Comparison of ENCODE assay signal across 9 mouse cellular contexts in the genomic region with DNA sequence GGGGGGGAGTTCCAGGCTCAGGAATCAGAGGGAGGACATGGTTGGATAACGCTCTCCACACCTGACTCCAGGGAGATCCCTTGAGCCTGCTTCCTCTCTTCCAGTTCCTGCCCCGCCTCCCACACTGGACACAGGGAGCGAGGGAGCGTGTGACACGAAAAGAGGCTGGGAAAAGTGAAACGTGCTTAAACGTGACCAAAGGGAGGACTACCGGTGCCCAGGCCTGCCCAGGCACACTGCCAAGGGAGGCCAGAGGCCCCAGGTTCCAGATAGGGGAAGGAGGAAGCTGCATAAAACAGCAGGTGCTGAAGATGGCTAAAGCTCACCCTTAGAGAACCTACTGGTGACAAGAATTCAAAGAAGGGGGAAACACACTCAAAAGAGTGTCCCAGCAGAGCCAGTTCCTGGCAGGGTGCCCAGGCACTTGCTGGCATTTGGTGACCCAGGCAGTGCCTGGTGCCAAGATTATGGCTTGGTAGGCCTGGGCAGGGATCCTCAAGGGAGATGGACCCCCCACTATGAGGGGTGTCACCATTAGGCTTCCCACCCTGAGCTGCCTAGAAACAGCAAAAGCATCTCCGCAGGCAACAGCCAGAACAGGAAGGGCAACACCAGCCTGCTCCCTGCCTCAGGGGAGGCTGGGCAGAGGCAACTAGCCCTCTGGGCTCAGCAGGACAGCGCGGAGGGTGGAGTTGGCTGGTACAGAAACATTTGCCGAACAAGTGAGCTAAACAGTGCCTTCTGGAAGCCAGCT. TPM values are rescaled to one million over a fixed set of nuclear protein-coding genes. Genes with fewer than 3 reads are reported as not detected.
DNase-seq lines count a peak whose midpoint lies in the region; ATAC-seq and TF ChIP-seq lines count a peak whose summit lies in the region.
"Had no signal": no experiment of that assay in that cellular context is flagged by ENCODE, and none has a peak within 500 bp of the region (broad histone marks: within the 10 kb centered on the region; RNA-seq: fewer than 3 reads in every experiment).

No protein-coding gene starts in this region.

- no peak for TF ChIP-seq CTCF in thymus, adult 2 months (IDR thresholded peaks at IDR 0.05; ENCODE audit: borderline replicate concordance, control insufficient read depth, extremely low read depth, insufficient read depth, low read length, poor library complexity)

- no peak overlapping the region; the same call in 1 of the 2 replicates for H3K9ac ChIP-seq in midbrain, embryonic 14.5 days (replicated peaks; ENCODE audit: low read length)
- H3K9ac ChIP-seq in midbrain, embryonic 11.5 days (ENCODE audit: low read length), result no peak overlapping the region

- H3K4me2 ChIP-seq in midbrain, embryonic 14.5 days (ENCODE audit: low read length), result peak overlapping the region; percentile 79; the same call in 1 of the 2 replicates
- H3K4me2 ChIP-seq in midbrain, embryonic 11.5 days, result no peak overlapping the region

- peak; percentile 22; the same call in 1 of the 2 replicates for ATAC-seq in midbrain, embryonic 14.5 days (ENCODE audit: low FRiP score, low TSS enrichment)
- no peak for ATAC-seq in midbrain, embryonic 11.5 days (ENCODE audit: low FRiP score)
- ATAC-seq in megakaryocyte progenitor cell, adult 5-6 weeks (replicated peaks; ENCODE audit: poor library complexity), result 0 out of 2 replicates have a peak, but pooled peaks have one; percentile 20

- peaks cover 8% of the 10 kb centered on the region; the same call in 1 of the 2 replicates for H3K4me1 ChIP-seq in midbrain, embryonic 14.5 days (ENCODE audit: control insufficient read depth, insufficient read depth, low read length)
- H3K4me1 ChIP-seq in midbrain, embryonic 11.5 days (ENCODE audit: control insufficient read depth, insufficient read depth, low read length), result peaks cover 8% of the 10 kb centered on the region; the same call in 1 of the 2 replicates
- no peaks in the 10 kb centered on the region for H3K4me1 ChIP-seq in thymus, adult 2 months (replicated peaks; ENCODE audit: control insufficient read depth, insufficient read depth, low read length)

- TF ChIP-seq POLR2A in thymus, adult 2 months (IDR thresholded peaks at IDR 0.05; ENCODE audit: control insufficient read depth, extremely low read depth, insufficient read depth, low read length, poor library complexity), result no peak

- WGBS in midbrain, embryonic 14.5 days, result 47% methylated on average over 12 of the region's 12 CpGs
- WGBS in midbrain, embryonic 11.5 days, result 61% methylated on average over 12 of the region's 12 CpGs
- 49% methylated on average over 12 of the region's 12 CpGs for WGBS in thymus, adult 2 months

- DNase-seq in midbrain, embryonic 14.5 days, result peak; percentile 69
- no peak for DNase-seq in midbrain, embryonic 11.5 days (ENCODE audit: low spot score, missing footprints)
- DNase-seq in cerebellum, postnatal 10 days, result peak; percentile 78 to 81
- peak; percentile 56 to 62 for DNase-seq in heart, postnatal 10 days
- peak; percentile 80 to 83 for DNase-seq in layer of hippocampus, adult 8-10 months (ENCODE audit: low spot score in 2 of 2)
- no peak for DNase-seq in thymus, adult 2 months
- DNase-seq in B cell, adult 2 months, result no peak

- H3K27me3 ChIP-seq in midbrain, embryonic 14.5 days (ENCODE audit: control insufficient read depth, insufficient read depth, low read length), result peaks cover 21% of the 10 kb centered on the region
- peaks cover 34% of the 10 kb centered on the region for H3K27me3 ChIP-seq in midbrain, embryonic 11.5 days (ENCODE audit: control insufficient read depth, insufficient read depth, low read length)
- H3K27me3 ChIP-seq in thymus, adult 2 months (ENCODE audit: control insufficient read depth, insufficient read depth, low read length), result no peaks in the 10 kb centered on the region; the same call in 1 of the 2 replicates

- no peak overlapping the region for H3K4me3 ChIP-seq in midbrain, embryonic 14.5 days (replicated peaks; ENCODE audit: low read depth, low read length)
- H3K4me3 ChIP-seq in midbrain, embryonic 11.5 days (ENCODE audit: low read depth, low read length), result no peak overlapping the region
- H3K4me3 ChIP-seq in thymus, adult 2 months (ENCODE audit: control insufficient read depth, insufficient read depth, low read length), result no peak overlapping the region

- no peaks in the 10 kb centered on the region for H3K9me3 ChIP-seq in midbrain, embryonic 14.5 days (ENCODE audit: control insufficient read depth, low read length)
- no peaks in the 10 kb centered on the region for H3K9me3 ChIP-seq in midbrain, embryonic 11.5 days (ENCODE audit: control insufficient read depth, low read length)

- no peaks in the 10 kb centered on the region for H3K36me3 ChIP-seq in midbrain, embryonic 14.5 days (ENCODE audit: control insufficient read depth, insufficient read depth, low read length)
- H3K36me3 ChIP-seq in midbrain, embryonic 11.5 days (ENCODE audit: control insufficient read depth, insufficient read depth, low read length), result no peaks in the 10 kb centered on the region
- H3K36me3 ChIP-seq in thymus, adult 2 months (ENCODE audit: control insufficient read depth, insufficient read depth, low read length), result no peaks in the 10 kb centered on the region

- intact Hi-C loops in heart, postnatal 10 days (cut with DNase I), result no loop called here

- H3K27ac ChIP-seq in midbrain, embryonic 14.5 days (replicated peaks; ENCODE audit: low read depth, low read length), result no peak overlapping the region
- no peak overlapping the region for H3K27ac ChIP-seq in midbrain, embryonic 11.5 days (ENCODE audit: low read depth, low read length)
- no peak overlapping the region for H3K27ac ChIP-seq in thymus, adult 2 months (ENCODE audit: control insufficient read depth, insufficient read depth, low read length)

RNA-seq across cellular contexts. Expression of a gene that starts 2.3 kb away (rescaled TPM):
- polyA plus RNA-seq in midbrain, embryonic 14.5 days (2014; fragmentation: Nextera tagmentation; extraction: Ambion mirVana), result 7.3 and 10.6 TPM in 2 replicates
- 0.07 and 0.08 TPM in 2 replicates for polyA plus RNA-seq in midbrain, embryonic 11.5 days (2014; fragmentation: Nextera tagmentation; extraction: Ambion mirVana)
- 10 to 100 TPM; 12.0 to 19.4 TPM for total RNA-seq in heart, postnatal 10 days (2021)
- 100 to 1,000 TPM; 190 to 216 (median 202) TPM for total RNA-seq in layer of hippocampus, adult 8-10 months (2022)
- total RNA-seq in megakaryocyte progenitor cell, adult 5-6 weeks (2015), result not detected in 2 replicates
- not detected in 2 replicates for total RNA-seq in megakaryocyte progenitor cell, adult 5-6 weeks (2017)
- polyA plus RNA-seq in thymus, adult 2 months (2012; rRNA removed), result 6.2 and 6.3 TPM in 2 replicates

RNA-seq across cellular contexts. Expression of a gene that starts 39.7 kb away (rescaled TPM):
- 0.12 TPM in 1 of 2 replicates, not detected in the other for polyA plus RNA-seq in midbrain, embryonic 14.5 days (2014; fragmentation: Nextera tagmentation; extraction: Ambion mirVana)
- 0.12 and 0.22 TPM in 2 replicates for polyA plus RNA-seq in midbrain, embryonic 11.5 days (2014; fragmentation: Nextera tagmentation; extraction: Ambion mirVana)
- under 1 TPM in 1 of 2 experiments, not detected in 1; 0.32 TPM for total RNA-seq in heart, postnatal 10 days (2021)
- total RNA-seq in layer of hippocampus, adult 8-10 months (2022), result under 1 TPM in 1 of 4 experiments, not detected in 3; 0.28 TPM
- 0.17 TPM in 1 of 2 replicates, not detected in the other for total RNA-seq in megakaryocyte progenitor cell, adult 5-6 weeks (2015)
- not detected in 2 replicates for total RNA-seq in megakaryocyte progenitor cell, adult 5-6 weeks (2017)
- polyA plus RNA-seq in thymus, adult 2 months (2012; rRNA removed), result 0.33 and 0.35 TPM in 2 replicates

RNA-seq across cellular contexts. Expression of a gene that starts 51.0 kb away (rescaled TPM):
- 3.6 and 3.7 TPM in 2 replicates for polyA plus RNA-seq in midbrain, embryonic 14.5 days (2014; fragmentation: Nextera tagmentation; extraction: Ambion mirVana)
- 1.8 and 2.2 TPM in 2 replicates for polyA plus RNA-seq in midbrain, embryonic 11.5 days (2014; fragmentation: Nextera tagmentation; extraction: Ambion mirVana)
- total RNA-seq in heart, postnatal 10 days (2021), result under 1 TPM; 0.53 to 0.55 TPM
- total RNA-seq in layer of hippocampus, adult 8-10 months (2022), result 10 to 100 TPM; 14.8 to 44.4 (median 27.1) TPM
- 9.3 and 21.2 TPM in 2 replicates for total RNA-seq in megakaryocyte progenitor cell, adult 5-6 weeks (2015)
- 8.9 and 16.2 TPM in 2 replicates for total RNA-seq in megakaryocyte progenitor cell, adult 5-6 weeks (2017)
- polyA plus RNA-seq in thymus, adult 2 months (2012; rRNA removed), result 9.0 and 9.5 TPM in 2 replicates

RNA-seq across cellular contexts. Expression of a gene that starts 56.8 kb away (rescaled TPM):
- polyA plus RNA-seq in midbrain, embryonic 14.5 days (2014; fragmentation: Nextera tagmentation; extraction: Ambion mirVana), result not detected in 2 replicates
- polyA plus RNA-seq in midbrain, embryonic 11.5 days (2014; fragmentation: Nextera tagmentation; extraction: Ambion mirVana), result not detected in 2 replicates
- total RNA-seq in heart, postnatal 10 days (2021), result not detected
- total RNA-seq in layer of hippocampus, adult 8-10 months (2022), result not detected
- not detected in 2 replicates for total RNA-seq in megakaryocyte progenitor cell, adult 5-6 weeks (2015)
- not detected in 2 replicates for total RNA-seq in megakaryocyte progenitor cell, adult 5-6 weeks (2017)
- 0.34 and 0.43 TPM in 2 replicates for polyA plus RNA-seq in thymus, adult 2 months (2012; rRNA removed)
- polyA plus RNA-seq: gonadal fat pad, adult 2 months had no signal

Comparison
In these comparisons a context has a peak if more than half of its experiments do, and no peak if none do; other contexts are left out.
1. DNase-seq: peak in midbrain, embryonic 14.5 days (single experiment), cerebellum, postnatal 10 days (2 of 2), heart, postnatal 10 days (2 of 2) and layer of hippocampus, adult 8-10 months (2 of 2); none in midbrain, embryonic 11.5 days (single experiment), thymus, adult 2 months (single experiment) and B cell, adult 2 months (0 of 2).
2. RNA of a gene that starts 2.3 kb away (total RNA-seq): 190 to 216 TPM in layer of hippocampus, adult 8-10 months and 12.0 to 19.4 TPM in heart, postnatal 10 days; not detected in megakaryocyte progenitor cell, adult 5-6 weeks; every median in the first group is over 10 times any median in the second.
3. RNA of a gene that starts 51.0 kb away (total RNA-seq): 14.8 to 44.4 TPM in layer of hippocampus, adult 8-10 months and 8.9 to 21.2 TPM in megakaryocyte progenitor cell, adult 5-6 weeks; 0.53 to 0.55 TPM in heart, postnatal 10 days; every median in the first group is over 4 times any median in the second.